Mouse (Mus musculus): Measurements from ENCODE around the gene Gm49486.

Gm49486 gene

GRCm38 (mm10) chr15:79299563-79300155 lies 70.5 kb downstream of the Gm49486 start:
- in situ Hi-C loops (cut with MboI; ENCODE audit: unreplicated experiment in 2 of 2) = no loop called here

GRCm38 (mm10) chr15:79303725-79304124 lies 74.5 kb downstream of the Gm49486 start:
- in situ Hi-C loops (cut with MboI; ENCODE audit: unreplicated experiment in 2 of 2) = no loop called here

DNA sequence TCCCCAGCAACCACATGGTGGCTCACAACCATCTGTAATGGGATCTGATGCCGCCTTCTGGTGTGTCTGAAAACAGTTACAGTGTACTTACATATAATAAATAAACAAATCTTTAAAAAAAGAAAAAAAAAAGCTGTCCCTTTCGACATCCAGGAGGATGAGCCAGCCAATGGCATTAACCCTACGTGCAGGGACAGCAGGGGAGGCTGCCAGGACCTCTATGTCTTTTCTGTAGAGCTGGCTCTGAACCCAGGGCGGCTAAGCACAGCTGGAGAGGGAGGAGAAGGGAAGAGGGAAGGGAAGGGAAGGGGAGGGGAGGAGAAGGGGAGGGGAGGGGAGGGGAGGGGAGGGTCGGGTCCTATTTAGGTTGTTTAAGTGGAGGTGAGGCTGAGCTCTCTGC lies 75.6 kb downstream of the Gm49486 start:
- in situ Hi-C loops (cut with MboI; ENCODE audit: unreplicated experiment in 2 of 2) = no loop called here

DNA sequence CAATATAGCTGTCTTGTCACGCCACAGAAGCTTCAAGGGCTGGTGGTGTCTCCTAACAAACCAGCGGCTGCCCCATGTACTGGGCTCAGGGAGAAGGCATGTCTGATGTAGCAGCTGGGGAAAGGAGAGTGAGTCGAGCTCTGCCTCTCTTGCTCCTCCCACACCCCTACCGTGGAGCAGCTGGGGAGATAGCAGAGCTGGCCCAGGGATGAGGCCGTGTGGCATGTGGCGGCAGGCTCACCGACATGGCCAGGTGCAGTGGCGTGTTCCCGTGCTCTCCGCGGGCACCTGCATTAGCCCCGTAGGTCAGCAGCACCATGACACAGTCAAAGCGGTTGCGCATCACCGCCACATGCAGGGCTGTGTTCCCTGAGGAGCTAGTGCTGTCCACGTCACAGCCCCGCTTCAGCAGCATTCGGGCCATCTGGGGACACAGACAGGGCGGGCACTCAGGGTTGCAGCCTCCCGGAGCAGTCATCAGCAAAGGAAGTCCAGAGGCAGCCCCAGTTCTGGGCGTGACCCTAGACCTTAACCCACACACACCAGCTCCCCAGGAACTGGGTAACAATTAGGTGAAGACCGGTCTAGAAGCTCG lies 76.9 kb downstream of the Gm49486 start:
- in situ Hi-C loops (cut with MboI; ENCODE audit: unreplicated experiment in 2 of 2) = no loop called here

Data from v-Abl transformed pro-B cells (cell line).